Mouse (Mus musculus): ENCODE data around the gene Senp8.

The Senp8 gene

DNA sequence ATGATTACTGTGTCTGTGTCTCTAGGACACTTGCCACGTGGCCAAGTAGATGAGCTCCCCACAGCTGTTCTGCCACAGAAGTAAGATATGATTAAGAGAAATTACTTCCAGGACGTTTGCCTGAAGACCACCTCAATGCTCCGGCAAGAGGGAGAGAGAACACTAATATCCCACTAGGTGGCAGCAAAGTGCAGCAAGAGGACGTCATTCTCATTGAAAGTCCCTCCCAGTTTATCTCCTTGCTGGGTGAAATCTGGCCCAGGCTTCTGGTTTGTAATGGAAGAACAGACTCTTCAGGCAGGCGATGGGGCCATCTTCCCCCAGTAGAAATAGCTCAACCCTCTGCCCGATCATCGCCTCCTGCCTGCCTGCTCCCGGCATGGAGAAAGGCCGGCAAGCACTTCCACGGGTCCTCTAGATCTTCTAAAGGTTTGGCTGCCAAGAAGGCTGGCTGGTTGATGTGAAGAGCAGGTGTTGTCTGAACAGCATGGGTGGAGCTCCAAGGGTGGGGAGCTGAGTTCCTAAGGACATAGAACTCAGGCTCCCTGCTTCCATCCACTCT is 27.3 kb downstream of the Senp8 start:
- in situ Hi-C loops (cut with MboI; ENCODE audit: low pct_unique_long_range_greater_than_20kb in 1 of 2, low sequenced_read_pairs in 2 of 2, unreplicated experiment in 1 of 2), result loop anchor here in 1 of 2 experiments (10.0 kb wide), 1 partner anchor 232 kb away; no protein-coding TSS in a partner anchor

DNA sequence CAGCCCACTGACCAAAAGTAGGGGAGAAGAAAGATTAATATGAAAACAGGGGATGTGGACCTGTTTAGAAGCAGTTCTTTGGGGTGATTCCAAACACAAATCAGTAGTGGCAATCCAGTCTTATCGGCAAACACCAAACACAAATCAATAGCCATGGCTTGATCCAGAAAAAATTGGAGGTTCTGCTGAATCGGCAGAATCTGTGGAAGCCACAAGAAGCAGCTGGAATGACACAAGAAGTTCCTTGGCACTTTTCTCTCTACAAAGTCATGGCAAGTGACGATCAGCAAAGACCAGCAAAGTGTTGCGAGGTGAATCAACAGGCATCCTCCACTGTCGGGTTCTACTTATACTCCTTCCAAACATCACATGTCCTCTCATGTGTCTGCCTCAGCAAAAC is 29.4 kb downstream of the Senp8 start:
- in situ Hi-C loops (cut with MboI; ENCODE audit: low pct_unique_long_range_greater_than_20kb in 1 of 2, low sequenced_read_pairs in 2 of 2, unreplicated experiment in 1 of 2), result loop anchor here in 1 of 2 experiments (10.0 kb wide), 1 partner anchor 234 kb away; no protein-coding TSS in a partner anchor

DNA sequence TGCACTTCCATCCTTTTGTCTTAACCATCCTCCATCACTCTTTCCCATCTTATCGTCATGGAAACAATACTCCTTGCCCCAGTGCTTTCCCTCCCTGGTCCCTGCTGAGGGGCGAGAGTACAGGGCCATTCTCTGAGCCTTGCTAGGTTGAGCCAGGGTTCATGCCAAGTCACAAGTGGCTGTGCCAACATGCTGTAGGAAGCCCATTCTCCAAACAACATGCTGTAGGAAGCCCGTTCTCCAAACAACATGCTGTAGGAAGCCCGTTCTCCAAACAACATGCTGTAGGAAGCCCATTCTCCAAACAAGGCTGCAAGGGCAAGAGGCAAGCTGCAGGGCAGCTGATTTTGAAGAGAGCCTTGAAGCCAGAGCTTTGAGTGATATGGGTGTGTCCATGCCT is 32.3 kb downstream of the Senp8 start:
- in situ Hi-C loops (cut with MboI; ENCODE audit: low pct_unique_long_range_greater_than_20kb in 1 of 2, low sequenced_read_pairs in 2 of 2, unreplicated experiment in 1 of 2), result no loop called here

DNA sequence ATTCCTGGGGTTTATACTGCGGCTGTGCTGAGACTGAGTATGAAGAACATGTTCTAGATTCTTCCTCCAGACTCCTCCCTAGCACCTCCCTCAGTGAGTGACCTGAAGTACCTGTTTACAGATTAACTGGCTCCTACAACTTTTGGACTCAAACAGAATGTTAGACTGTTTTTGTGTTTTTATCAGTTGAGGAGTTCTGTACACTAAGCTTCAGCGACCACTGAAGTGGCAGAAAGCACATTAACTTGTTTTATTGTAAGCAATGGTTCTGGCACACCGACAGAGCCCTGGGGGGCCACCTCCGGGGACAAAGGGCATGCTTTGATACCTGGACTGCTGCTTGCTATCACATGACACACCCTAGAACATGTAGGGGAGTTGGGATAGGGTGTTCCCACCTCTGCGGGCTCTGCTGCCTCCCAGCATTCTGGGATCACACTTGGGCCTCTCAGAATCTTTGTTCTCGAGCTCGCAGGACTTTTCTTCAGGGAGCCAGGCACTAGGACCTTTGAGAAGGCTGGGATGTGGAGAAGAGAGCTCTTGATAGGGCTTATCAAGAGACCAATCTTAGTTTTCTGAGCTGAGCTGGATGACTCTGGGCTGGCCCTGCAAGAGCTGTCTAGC is 34.1 kb downstream of the Senp8 start:
- in situ Hi-C loops (cut with MboI; ENCODE audit: low pct_unique_long_range_greater_than_20kb in 1 of 2, low sequenced_read_pairs in 2 of 2, unreplicated experiment in 1 of 2), result no loop called here

DNA sequence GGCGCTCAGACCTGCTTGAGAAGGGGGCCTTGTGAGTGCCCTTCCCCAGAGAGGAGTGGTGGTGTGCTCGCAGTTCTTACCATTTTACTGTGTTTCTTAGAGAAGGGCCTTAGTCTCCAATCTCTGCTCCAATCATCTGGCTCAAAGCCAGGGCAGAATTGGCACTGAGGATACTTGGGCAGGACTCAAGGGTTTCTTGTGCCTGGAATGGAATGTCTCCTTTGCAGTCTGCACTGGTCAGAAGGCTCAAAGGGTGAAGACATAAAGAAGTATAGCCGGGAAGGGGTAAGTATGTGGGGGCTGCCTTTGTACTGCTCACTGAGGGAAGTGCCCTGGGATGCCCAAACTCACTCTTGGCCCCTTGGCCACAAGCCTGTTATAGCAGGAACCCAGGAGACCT is 41.3 kb downstream of the Senp8 start:
- in situ Hi-C loops (cut with MboI; ENCODE audit: low pct_unique_long_range_greater_than_20kb in 1 of 2, low sequenced_read_pairs in 2 of 2, unreplicated experiment in 1 of 2), result no loop called here

DNA sequence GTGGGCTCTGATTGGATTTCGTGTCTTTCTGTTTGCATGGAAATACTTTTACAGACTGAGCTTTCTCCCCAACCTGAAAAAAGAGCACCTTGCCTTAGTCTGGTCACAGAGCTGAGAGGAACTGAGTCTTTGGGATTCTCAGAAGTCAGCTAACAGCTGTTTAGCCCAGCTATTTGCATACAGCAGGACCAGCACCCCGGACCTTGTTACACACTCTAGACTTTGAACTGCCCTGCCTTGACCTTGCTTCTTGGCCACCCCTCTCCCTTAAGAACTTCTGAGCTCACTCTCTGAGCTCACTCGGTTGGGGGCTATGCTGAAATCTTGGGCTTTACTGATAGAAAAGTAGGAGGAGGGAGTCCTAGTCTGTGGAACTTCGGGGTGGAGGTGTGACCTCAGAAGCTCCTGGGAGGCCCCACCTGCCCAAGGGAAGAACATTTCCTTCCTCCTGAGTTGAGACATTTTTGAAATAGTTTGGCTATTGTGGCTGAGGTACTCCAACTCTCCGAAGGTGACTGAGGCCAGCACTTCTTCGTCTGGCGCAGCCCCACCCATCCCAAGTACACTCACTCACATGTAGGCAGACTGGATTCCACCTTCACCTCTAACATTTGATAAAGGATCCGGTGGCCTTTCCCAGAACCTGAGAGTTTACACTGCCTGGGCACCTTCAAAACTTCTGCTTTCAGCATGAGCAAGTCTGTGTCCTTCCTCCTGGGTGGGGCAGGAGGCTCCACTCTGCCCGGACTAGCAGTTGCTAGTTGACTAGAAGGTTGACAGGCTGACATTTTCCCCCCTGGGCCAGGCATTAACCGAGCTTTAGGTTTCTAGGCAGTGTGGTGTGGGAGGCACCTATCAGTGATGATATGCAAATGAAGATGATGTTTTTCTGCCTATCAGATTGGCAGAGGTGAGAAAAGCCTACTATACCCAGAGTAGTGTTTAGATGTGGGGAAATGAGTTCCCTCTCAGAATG is 43.4 kb downstream of the Senp8 start:
- in situ Hi-C loops (cut with MboI; ENCODE audit: low pct_unique_long_range_greater_than_20kb in 1 of 2, low sequenced_read_pairs in 2 of 2, unreplicated experiment in 1 of 2), result no loop called here

GRCm38 (mm10) chr9:59703099-59703498 is 47.4 kb downstream of the Senp8 start:
- in situ Hi-C loops (cut with MboI; ENCODE audit: low pct_unique_long_range_greater_than_20kb in 1 of 2, low sequenced_read_pairs in 2 of 2, unreplicated experiment in 1 of 2), result no loop called here

DNA sequence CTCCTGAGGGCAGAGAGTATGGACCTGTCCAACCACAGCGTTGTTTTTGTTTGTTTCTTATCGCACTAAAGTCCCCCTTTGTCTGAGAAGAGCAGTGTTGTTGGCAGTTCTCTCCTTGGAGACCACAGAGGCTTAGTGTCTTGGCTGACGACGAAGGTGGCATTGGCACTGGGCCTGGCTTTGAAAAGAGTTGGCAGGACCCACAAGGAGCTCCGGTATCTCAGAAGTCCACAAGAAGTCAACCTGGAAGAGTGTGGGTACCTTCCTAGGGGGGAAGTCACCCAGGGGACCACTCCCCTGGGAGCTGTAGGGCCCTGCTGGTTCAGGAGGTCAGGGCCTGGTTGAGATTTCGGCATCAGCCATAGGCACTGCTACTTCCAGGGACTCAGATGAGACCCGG is 49.4 kb downstream of the Senp8 start:
- in situ Hi-C loops (cut with MboI; ENCODE audit: low pct_unique_long_range_greater_than_20kb in 1 of 2, low sequenced_read_pairs in 2 of 2, unreplicated experiment in 1 of 2), result no loop called here

GRCm38 (mm10) chr9:59696381-59696780 is 54.1 kb downstream of the Senp8 start:
- in situ Hi-C loops (cut with MboI; ENCODE audit: low pct_unique_long_range_greater_than_20kb in 1 of 2, low sequenced_read_pairs in 2 of 2, unreplicated experiment in 1 of 2), result no loop called here

DNA sequence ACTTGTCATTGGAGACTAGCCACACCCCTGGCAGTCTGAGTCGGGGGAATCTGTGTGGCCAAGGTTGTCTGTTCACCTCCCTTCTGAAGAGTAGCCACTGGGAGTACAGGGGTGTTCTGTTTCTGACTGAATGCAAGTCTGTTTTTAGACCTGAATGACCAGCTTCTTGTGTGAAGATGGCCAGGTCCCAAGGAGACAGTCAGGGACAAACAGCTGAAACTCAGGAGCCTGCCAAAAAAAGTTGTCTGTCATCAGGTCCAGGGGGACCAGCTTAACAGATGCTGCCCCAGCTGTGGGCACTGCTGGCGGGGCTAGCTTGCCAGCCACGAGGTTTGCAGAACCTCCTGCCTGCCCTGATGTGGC is 55.1 kb downstream of the Senp8 start:
- in situ Hi-C loops (cut with MboI; ENCODE audit: low pct_unique_long_range_greater_than_20kb in 1 of 2, low sequenced_read_pairs in 2 of 2, unreplicated experiment in 1 of 2), result no loop called here

- in situ Hi-C loops (cut with MboI; ENCODE audit: low pct_unique_long_range_greater_than_20kb in 1 of 2, low sequenced_read_pairs in 2 of 2, unreplicated experiment in 1 of 2), result no loop called here
These were observed 55.7 kb downstream of the Senp8 start for GRCm38 (mm10) chr9:59694571-59695450.

- in situ Hi-C loops (cut with MboI; ENCODE audit: low pct_unique_long_range_greater_than_20kb in 1 of 2, low sequenced_read_pairs in 2 of 2, unreplicated experiment in 1 of 2), result no loop called here
These were observed 58.4 kb downstream of the Senp8 start for GRCm38 (mm10) chr9:59692145-59692544.

- in situ Hi-C loops (cut with MboI; ENCODE audit: low pct_unique_long_range_greater_than_20kb in 1 of 2, low sequenced_read_pairs in 2 of 2, unreplicated experiment in 1 of 2), result no loop called here
These were observed 58.8 kb downstream of the Senp8 start for GRCm38 (mm10) chr9:59691635-59692094.

DNA sequence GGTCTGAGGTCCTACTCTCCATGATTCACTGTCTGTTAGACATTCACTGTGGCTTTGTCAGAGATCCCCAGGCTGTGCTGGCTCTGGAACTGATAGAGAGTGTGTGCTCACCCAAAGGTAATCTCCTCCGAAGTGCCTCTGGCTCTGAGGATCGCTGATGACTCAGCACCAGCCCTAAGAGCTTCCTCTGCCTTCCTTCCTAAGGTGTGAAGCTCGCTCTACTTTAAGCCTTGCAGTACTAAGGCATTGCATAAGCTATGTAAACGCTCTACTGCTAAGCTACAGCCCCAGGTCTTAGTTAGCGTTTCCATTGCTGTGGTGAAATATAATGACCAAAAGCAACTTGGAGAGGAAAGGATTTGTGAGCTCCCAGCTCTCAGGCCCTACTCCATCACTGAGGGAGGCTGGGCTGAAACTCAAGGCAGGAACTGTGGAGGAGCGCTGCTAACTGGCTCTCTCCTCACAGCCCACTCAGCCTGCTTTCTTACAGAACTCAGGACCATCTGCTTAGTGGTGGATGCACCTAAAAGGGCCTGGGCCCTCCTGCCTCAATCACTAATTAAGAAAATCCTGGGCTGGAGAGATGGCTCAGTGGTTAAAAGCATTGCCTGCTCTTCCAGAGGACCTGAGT is 63.0 kb downstream of the Senp8 start:
- in situ Hi-C loops (cut with MboI; ENCODE audit: low pct_unique_long_range_greater_than_20kb in 1 of 2, low sequenced_read_pairs in 2 of 2, unreplicated experiment in 1 of 2), result no loop called here
